Mouse (Mus musculus) heart, postnatal 25 days (tissue): Measurements from ENCODE around the gene Fgfr2. TPM values are rescaled to one million over a fixed set of nuclear protein-coding genes. Genes with fewer than 3 reads are reported as not detected.

Experiments
- DNase-seq: peaks from one replicate; pipeline ENCODE4 v3.0.0; 2022; ENCODE audit warnings: low spot score
- intact Hi-C: fragments of 180-260 bp; cut with DNase I; formaldehyde crosslinking; loops from one replicate; pipeline ENCODE4 v1.15.1; 2025
- total RNA-seq, 2 experiments: library from RNA; stranded (reverse); gene quantifications; 2 replicates each; pipeline ENCODE4 v1.2.3; 2021

Fgfr2 gene
- total RNA-seq, 2 experiments from 2014 or later = 1.7 to 1.8 TPM

- no peak for DNase-seq
- intact Hi-C loops = no loop called here
These were observed 1796.1 kb downstream of the Fgfr2 start for GRCm38 (mm10) chr7:131327054-131327453.

DNA sequence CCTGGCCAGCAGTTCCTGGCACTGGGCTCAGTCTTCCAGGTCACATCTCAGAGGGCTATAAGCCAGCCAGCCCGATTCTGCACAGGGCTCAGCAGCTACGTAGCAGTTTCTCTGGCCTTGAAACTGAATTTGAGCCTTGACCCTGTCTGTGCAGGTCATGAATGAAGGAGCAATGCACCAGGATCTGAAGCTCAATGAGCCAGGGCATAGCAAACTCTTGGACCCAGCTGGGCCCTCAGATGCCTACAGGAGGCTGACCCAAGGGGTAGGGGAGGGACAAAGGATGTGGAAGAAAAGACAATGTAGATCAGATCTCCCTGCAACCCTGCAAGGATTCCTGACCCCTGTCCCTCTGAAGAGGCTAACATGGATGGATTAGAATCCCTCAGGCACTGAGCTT lies 1801.0 kb downstream of the Fgfr2 start, which contains the start of gene Cuzd1:
Cuzd1 (minus strand) TSS at position 101 of the 400 bp plus-strand sequence.
- intact Hi-C loops = no loop called here
- no peak for DNase-seq

DNA sequence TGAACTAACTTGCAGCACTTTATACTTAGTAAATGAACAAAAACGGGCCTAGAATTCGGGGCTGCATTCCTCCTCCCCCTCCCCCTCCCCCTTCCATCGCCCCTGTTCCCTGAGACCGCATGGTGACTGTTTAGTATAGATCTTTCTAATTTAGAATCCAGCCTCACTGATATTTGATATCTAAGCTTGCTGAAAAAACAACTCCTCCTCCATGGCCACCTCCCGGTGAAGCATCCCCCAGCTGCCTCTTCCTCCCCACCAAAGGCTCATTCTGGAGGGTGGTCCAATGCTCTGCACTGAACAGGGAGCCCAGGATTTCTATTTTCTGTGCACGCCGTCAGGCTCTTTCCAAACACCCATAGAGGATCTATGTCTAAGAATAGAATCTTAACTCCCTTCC lies 1804.8 kb downstream of the Fgfr2 start:
- intact Hi-C loops = no loop called here
- no peak for DNase-seq

DNA sequence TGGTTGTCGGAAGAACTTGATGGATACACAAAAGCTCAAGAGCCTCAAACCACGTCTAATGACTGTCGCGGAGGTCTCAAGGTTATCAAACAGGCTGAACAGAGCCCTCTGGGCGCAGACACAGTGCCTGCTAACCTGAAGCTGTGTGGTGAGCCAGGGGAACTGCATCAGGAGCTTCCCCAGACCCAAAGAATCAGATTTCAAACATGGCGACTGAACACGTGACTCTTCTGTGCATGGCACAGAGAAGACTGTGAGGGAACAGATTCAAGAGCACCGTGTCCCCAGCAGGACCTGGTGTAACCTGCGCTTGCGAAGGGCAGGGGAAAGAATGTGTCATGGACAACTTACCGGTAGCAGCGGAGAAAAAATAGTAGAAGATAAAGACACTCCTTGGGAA lies 1805.6 kb downstream of the Fgfr2 start:
- intact Hi-C loops = no loop called here
- DNase-seq = no peak

DNA sequence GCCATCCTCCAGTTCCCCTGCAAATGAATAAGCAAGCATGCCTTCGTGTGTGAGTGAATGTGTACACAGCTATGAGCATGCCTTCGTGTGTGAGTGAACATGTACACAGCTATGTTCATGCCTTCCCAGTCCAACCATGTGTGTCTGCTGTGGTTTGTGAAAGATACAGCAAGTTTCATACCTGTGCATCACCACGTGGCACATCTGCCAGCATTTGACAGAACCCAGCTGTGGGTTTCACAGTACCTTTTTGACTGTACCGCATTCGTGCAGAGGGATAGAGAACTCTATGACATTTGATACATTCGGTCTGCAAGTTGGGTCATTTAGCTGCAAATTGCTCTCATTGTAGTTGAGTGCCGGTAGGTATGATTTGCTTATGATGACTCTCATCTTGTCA lies 1808.7 kb downstream of the Fgfr2 start:
- intact Hi-C loops = no loop called here
- no peak for DNase-seq

- intact Hi-C loops = no loop called here
- DNase-seq = no peak
These were observed 1816.4 kb downstream of the Fgfr2 start for GRCm38 (mm10) chr7:131306733-131307132.

GRCm38 (mm10) chr7:131303340-131303739 lies 1819.8 kb downstream of the Fgfr2 start:
- intact Hi-C loops = no loop called here
- no peak for DNase-seq

- intact Hi-C loops = no loop called here
- no peak for DNase-seq
These were observed 1826.0 kb downstream of the Fgfr2 start for GRCm38 (mm10) chr7:131297151-131297550.

- DNase-seq = no peak
- intact Hi-C loops = no loop called here
These were observed 1857.3 kb downstream of the Fgfr2 start for GRCm38 (mm10) chr7:131265851-131266250.

DNA sequence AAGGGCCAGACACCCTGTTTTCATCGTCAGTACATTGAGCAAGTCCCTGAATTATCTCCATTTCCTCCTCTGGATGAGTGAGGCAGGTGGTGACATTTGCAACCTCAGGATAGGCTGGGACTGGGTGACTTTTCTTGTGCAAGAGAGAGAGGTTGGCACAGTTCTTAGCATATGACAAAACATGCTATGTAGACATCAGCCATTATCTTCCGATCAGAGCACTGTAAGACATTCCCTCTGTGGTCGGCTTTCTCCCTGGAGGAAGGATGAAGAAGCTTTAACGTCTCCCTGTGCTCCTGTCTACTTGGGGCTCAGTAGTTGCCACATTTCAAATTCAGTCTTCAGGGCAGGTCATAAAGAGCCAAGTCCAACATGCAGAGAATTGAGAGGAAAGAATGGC lies 1858.9 kb downstream of the Fgfr2 start:
- no peak for DNase-seq

DNA sequence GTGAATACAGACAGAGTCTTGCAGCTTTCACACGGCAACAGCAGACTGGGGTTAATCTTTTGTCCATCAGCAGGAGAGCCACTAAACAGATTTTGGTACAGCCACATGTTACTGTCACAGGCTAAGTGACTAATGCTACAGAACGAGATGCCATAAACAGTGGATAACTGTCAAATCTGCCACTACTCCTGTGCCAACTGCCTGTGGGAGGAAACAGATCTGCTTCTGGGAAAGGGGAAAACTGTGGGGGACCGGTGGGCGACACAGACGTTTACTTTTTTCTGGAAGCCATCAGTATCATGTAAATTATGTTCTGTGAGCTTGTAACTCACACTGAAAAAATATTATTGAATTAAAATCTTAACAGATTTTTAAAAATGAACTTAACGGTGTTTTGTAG lies 1862.2 kb downstream of the Fgfr2 start:
- DNase-seq = no peak
- intact Hi-C loops = no loop called here

More for the DNA sequence above, 1858.9 kb downstream of the Fgfr2 start:
- intact Hi-C loops = no loop called here

- intact Hi-C loops = no loop called here
- no peak for DNase-seq
These were observed 1865.8 kb downstream of the Fgfr2 start for GRCm38 (mm10) chr7:131257309-131257708.

DNA sequence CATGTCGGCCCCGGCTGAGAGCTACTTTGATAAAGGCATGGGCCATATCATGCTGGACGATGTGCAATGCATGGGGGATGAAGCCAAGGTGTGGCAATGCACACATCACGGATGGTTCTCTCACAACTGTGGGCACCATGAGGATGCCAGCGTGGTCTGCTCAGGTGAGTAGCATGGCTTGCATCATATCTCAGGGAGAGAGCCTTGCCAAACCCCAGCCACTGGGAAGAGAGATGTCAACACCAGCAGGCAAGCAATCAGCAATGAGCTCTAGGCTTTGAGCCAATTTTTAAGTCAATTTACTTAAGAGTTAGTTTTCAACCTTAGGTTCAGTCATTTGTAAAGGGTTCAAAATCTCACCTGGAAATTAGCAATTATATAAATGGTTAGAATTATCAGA lies 1866.3 kb downstream of the Fgfr2 start:
- no peak for DNase-seq
- intact Hi-C loops = no loop called here

- no peak for DNase-seq
- intact Hi-C loops = no loop called here
These were observed 1878.2 kb downstream of the Fgfr2 start for GRCm38 (mm10) chr7:131244993-131245392.

DNA sequence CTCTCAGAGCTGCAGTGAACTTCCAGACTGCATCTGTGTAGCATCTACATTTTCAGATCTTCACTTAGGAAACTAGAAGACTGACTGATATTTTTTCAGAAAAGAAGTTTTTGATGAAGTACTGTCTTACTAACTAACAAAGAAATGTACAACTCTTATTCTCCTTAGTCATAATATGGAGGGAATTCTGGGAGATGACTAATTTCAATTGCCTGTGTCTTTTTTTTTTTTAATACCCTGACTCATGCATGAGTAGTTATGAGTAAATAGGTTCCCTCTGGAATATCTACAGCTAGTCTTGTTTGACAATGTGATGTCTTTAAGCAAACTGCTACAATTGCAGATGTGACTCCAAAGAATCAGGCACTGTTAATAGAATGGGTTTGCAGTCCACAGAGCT lies 1887.1 kb downstream of the Fgfr2 start:
- intact Hi-C loops = no loop called here

GRCm38 (mm10) chr7:131223086-131223485 lies 1900.1 kb downstream of the Fgfr2 start:
- DNase-seq = no peak
- intact Hi-C loops = no loop called here

More for the DNA sequence above, 1887.1 kb downstream of the Fgfr2 start:
- DNase-seq = no peak

GRCm38 (mm10) chr7:131187996-131188395 lies 1935.2 kb downstream of the Fgfr2 start:
- intact Hi-C loops = no loop called here

GRCm38 (mm10) chr7:131187047-131187446 lies 1936.1 kb downstream of the Fgfr2 start:
- intact Hi-C loops = no loop called here
- no peak for DNase-seq

More at GRCm38 (mm10) chr7:131187996-131188395, 1935.2 kb downstream of the Fgfr2 start:
- DNase-seq = no peak

DNA sequence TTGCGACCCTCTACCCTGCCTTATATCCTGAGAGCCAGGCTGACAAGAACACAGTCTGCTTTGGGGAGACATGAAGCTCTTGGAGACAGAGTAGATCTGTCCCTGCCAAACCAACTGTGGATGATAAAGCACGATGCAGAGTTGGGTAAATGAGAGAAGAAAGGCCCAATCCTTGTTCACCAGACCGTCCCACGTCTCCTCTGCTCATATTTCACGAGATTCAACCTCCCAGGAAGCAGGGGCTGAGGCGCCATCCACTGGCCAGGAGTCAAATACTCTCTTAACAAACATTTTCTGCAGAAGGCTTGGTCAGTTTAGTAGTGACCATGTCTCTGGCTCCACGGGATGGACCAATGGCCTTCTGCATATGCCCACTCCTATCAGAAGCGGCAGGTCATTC lies 1938.8 kb downstream of the Fgfr2 start:
- DNase-seq = no peak
- intact Hi-C loops = no loop called here

- intact Hi-C loops = no loop called here
- no peak for DNase-seq
These were observed 1940.5 kb downstream of the Fgfr2 start for GRCm38 (mm10) chr7:131182685-131183084.

GRCm38 (mm10) chr7:131174121-131174520 lies 1949.0 kb downstream of the Fgfr2 start, which contains the start of gene 5430419D17Rik:
Gene 5430419D17Rik (plus strand): TSS chr7:131174402.
- no peak for DNase-seq
- intact Hi-C loops = no loop called here

DNA sequence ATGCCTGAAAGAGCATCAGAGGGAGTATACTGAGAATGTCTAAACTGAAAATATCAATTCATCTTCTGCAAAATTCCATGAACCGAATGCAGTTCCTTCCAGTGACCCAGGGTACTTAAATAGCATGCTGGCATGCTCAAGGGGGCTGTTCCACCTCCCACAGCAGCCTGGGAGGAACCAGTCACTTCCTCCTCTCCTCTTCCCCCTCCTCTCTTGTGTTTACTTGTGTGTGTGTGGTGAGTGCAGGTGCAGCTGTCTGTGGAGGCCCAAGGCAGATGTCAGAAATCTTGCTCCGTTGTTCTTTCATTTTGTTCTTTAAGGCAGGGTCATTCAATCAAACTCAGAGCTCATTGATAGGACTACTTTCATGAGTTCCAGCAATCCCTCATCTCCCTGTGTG lies 1954.1 kb downstream of the Fgfr2 start:
- intact Hi-C loops = no loop called here
- DNase-seq = no peak

DNA sequence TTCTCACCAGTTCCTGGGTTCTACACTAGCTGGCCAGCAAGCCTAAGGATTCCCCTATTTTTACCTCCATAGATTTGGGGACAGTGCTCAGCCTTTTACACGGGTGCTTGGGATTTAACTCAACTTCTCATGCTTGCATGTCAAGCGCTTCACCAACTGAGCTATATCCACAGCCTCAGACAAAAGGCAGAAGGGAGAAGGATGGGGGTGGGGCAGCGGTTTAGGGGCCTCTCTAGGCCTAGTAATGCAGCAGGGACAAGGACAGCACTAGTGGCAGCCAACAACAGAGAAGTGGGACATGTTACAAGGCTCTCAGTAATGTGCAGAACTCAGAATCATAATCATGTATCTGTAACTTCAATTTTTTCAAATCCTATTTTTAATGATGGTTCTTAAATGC lies 1955.4 kb downstream of the Fgfr2 start:
- no peak for DNase-seq
- intact Hi-C loops = no loop called here
